In the genomic region with DNA sequence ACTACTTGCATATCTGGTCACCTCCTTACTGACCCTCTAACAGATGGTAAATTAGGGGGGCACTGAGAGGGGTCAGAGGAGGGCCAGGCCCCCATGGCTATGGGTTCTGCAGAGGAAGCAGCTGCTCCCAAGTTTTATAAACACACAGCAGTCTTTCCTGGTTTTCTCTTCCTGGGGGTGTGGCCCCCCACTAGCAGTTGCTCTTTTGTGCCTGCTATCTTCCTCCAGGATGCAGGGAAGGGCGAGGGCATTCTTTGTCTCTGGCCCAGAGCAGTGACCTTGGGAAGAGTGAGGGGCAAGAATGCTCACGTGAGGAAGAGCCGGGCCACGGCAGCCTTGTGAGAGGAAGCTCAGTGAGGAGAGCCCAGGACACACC, we compare ENCODE assay signal across 10 mouse cellular contexts.
DNase-seq lines count a peak whose midpoint lies in the region; ATAC-seq and TF ChIP-seq lines count a peak whose summit lies in the region.
"Had no signal": no experiment of that assay in that cellular context is flagged by ENCODE, and none has a peak within 500 bp of the region (broad histone marks: within the 10 kb centered on the region; RNA-seq: fewer than 3 reads in every experiment).

No protein-coding gene starts in this region.

- no peaks in the 10 kb centered on the region for H3K9me3 ChIP-seq in liver, embryonic 16.5 days (replicated peaks; ENCODE audit: control insufficient read depth, low read length)
- no peaks in the 10 kb centered on the region for H3K9me3 ChIP-seq in liver, embryonic 12.5 days (replicated peaks)
- H3K9me3 ChIP-seq in embryonic facial prominence, embryonic 14.5 days (ENCODE audit: control insufficient read depth, low read length): no peaks in the 10 kb centered on the region
- H3K9me3 ChIP-seq in kidney, embryonic 16.5 days (ENCODE audit: low read length): 0 out of 2 replicates have a peak, but pooled peaks cover 2% of the 10 kb centered on the region
- H3K9me3 ChIP-seq in forebrain, embryonic 16.5 days (ENCODE audit: control insufficient read depth, low read length): no peaks in the 10 kb centered on the region
- H3K9me3 ChIP-seq: embryonic facial prominence, embryonic 12.5 days had no signal

- 47% methylated on average over 4 of the region's 4 CpGs for WGBS in liver, embryonic 16.5 days (ENCODE audit: insufficient replicate concordance)
- WGBS in liver, embryonic 12.5 days (ENCODE audit: insufficient replicate concordance): 35% methylated on average over 4 of the region's 4 CpGs
- whole genome bisulfite sequencing in embryonic facial prominence, embryonic 14.5 days: 52% methylated on average over 4 of the region's 4 CpGs
- 70% methylated on average over 4 of the region's 4 CpGs for WGBS in kidney, embryonic 16.5 days
- WGBS in forebrain, embryonic 16.5 days: 72% methylated on average over 4 of the region's 4 CpGs

- no peak overlapping the region for H3K27ac ChIP-seq in liver, embryonic 16.5 days (ENCODE audit: low read length)
- no peak overlapping the region for H3K27ac ChIP-seq in liver, embryonic 12.5 days
- no peak overlapping the region for H3K27ac ChIP-seq in embryonic facial prominence, embryonic 14.5 days (replicated peaks; ENCODE audit: low read depth, low read length)
- no peak overlapping the region; the same call in 1 of the 2 replicates for H3K27ac ChIP-seq in kidney, embryonic 16.5 days (ENCODE audit: low read length)
- no peak overlapping the region for H3K27ac ChIP-seq in layer of hippocampus, adult 2 months
- H3K27ac ChIP-seq in forebrain, embryonic 16.5 days (ENCODE audit: low read length): no peak overlapping the region
- H3K27ac ChIP-seq: embryonic facial prominence, embryonic 12.5 days had no signal

- no peaks in the 10 kb centered on the region for H3K27me3 ChIP-seq in liver, embryonic 16.5 days (ENCODE audit: control insufficient read depth, insufficient read depth, low read depth, low read length)
- no peaks in the 10 kb centered on the region for H3K27me3 ChIP-seq in liver, embryonic 12.5 days (replicated peaks)
- no peaks in the 10 kb centered on the region for H3K27me3 ChIP-seq in embryonic facial prominence, embryonic 14.5 days (replicated peaks; ENCODE audit: control insufficient read depth, insufficient read depth, low read length)
- H3K27me3 ChIP-seq in kidney, embryonic 16.5 days (ENCODE audit: insufficient read depth, low read length): no peaks in the 10 kb centered on the region
- H3K27me3 ChIP-seq in forebrain, embryonic 16.5 days (replicated peaks; ENCODE audit: control insufficient read depth, insufficient read depth, low read length): no peaks in the 10 kb centered on the region
- H3K27me3 ChIP-seq: embryonic facial prominence, embryonic 12.5 days had no signal

- no peak overlapping the region for H3K4me2 ChIP-seq in liver, embryonic 16.5 days (ENCODE audit: low read depth, low read length)
- H3K4me2 ChIP-seq in liver, embryonic 12.5 days: no peak overlapping the region
- no peak overlapping the region for H3K4me2 ChIP-seq in embryonic facial prominence, embryonic 14.5 days (ENCODE audit: low read depth, low read length)
- no peak overlapping the region for H3K4me2 ChIP-seq in kidney, embryonic 16.5 days (replicated peaks; ENCODE audit: low read depth, low read length)
- no peak overlapping the region for H3K4me2 ChIP-seq in forebrain, embryonic 16.5 days (ENCODE audit: low read length)
- H3K4me2 ChIP-seq: embryonic facial prominence, embryonic 12.5 days had no signal

- no peak overlapping the region for H3K4me3 ChIP-seq in liver, embryonic 16.5 days (ENCODE audit: low read depth, low read length)
- H3K4me3 ChIP-seq in liver, embryonic 12.5 days: no peak overlapping the region
- no peak overlapping the region for H3K4me3 ChIP-seq in embryonic facial prominence, embryonic 14.5 days (ENCODE audit: low read depth, low read length)
- H3K4me3 ChIP-seq in kidney, embryonic 16.5 days (ENCODE audit: low read length): no peak overlapping the region
- H3K4me3 ChIP-seq in layer of hippocampus, adult 2 months: no peak overlapping the region
- H3K4me3 ChIP-seq in forebrain, embryonic 16.5 days (replicated peaks; ENCODE audit: low read length): no peak overlapping the region
- H3K4me3 ChIP-seq: embryonic facial prominence, embryonic 12.5 days had no signal

- ATAC-seq in liver, embryonic 16.5 days (ENCODE audit: low read depth): peak; percentile 42
- ATAC-seq in liver, embryonic 12.5 days: no peak
- ATAC-seq in embryonic facial prominence, embryonic 14.5 days (ENCODE audit: low read depth): no peak
- ATAC-seq in kidney, embryonic 16.5 days (ENCODE audit: low FRiP score, low TSS enrichment): peak; percentile 74
- no peak for ATAC-seq in forebrain, embryonic 16.5 days

- peak; percentile 22 for DNase-seq in embryonic facial prominence, embryonic 14.5 days (ENCODE audit: low spot score)
- peak; percentile 70 for DNase-seq in lung, postnatal 36 days
- DNase-seq in layer of hippocampus, adult 2 months (ENCODE audit: low spot score in 2 of 2): no peak
- no peak for DNase-seq in ovary, postnatal 36 days (ENCODE audit: low spot score)
- DNase-seq: layer of hippocampus, adult 9-11 months had no signal

- TF ChIP-seq CTCF in layer of hippocampus, adult 2 months (conservative IDR thresholded peaks at IDR 0.05): no peak

- no peak overlapping the region for H3K9ac ChIP-seq in liver, embryonic 16.5 days (ENCODE audit: low read depth, low read length)
- H3K9ac ChIP-seq in liver, embryonic 12.5 days: no peak overlapping the region
- no peak overlapping the region for H3K9ac ChIP-seq in embryonic facial prominence, embryonic 14.5 days (ENCODE audit: low read depth, low read length)
- no peak overlapping the region for H3K9ac ChIP-seq in kidney, embryonic 16.5 days (replicated peaks; ENCODE audit: low read length)
- no peak overlapping the region for H3K9ac ChIP-seq in forebrain, embryonic 16.5 days (replicated peaks; ENCODE audit: low read depth, low read length)
- H3K9ac ChIP-seq: embryonic facial prominence, embryonic 12.5 days had no signal

- H3K36me3 ChIP-seq in liver, embryonic 16.5 days (ENCODE audit: control insufficient read depth, insufficient read depth): peaks cover 9% of the 10 kb centered on the region
- H3K36me3 ChIP-seq in liver, embryonic 12.5 days: peaks cover 42% of the 10 kb centered on the region; the same call in 1 of the 2 replicates
- peaks cover 97% of the 10 kb centered on the region for H3K36me3 ChIP-seq in embryonic facial prominence, embryonic 14.5 days (ENCODE audit: control insufficient read depth, insufficient read depth, low read length)
- peaks cover 56% of the 10 kb centered on the region for H3K36me3 ChIP-seq in kidney, embryonic 16.5 days (ENCODE audit: insufficient read depth, low read length)
- H3K36me3 ChIP-seq in forebrain, embryonic 16.5 days (ENCODE audit: control insufficient read depth, insufficient read depth): peaks cover 4% of the 10 kb centered on the region; the same call in 1 of the 2 replicates

- H3K4me1 ChIP-seq in liver, embryonic 16.5 days (ENCODE audit: control insufficient read depth, low read depth, low read length): peaks cover 6% of the 10 kb centered on the region
- peaks cover 16% of the 10 kb centered on the region; the same call in 1 of the 2 replicates for H3K4me1 ChIP-seq in liver, embryonic 12.5 days
- H3K4me1 ChIP-seq in embryonic facial prominence, embryonic 14.5 days (ENCODE audit: control insufficient read depth, insufficient read depth, low read length): no peaks in the 10 kb centered on the region
- H3K4me1 ChIP-seq in kidney, embryonic 16.5 days (ENCODE audit: insufficient read depth, low read length): no peaks in the 10 kb centered on the region
- H3K4me1 ChIP-seq in forebrain, embryonic 16.5 days (replicated peaks; ENCODE audit: control insufficient read depth, insufficient read depth, low read length): 0 out of 2 replicates have a peak, but pooled peaks cover 3% of the 10 kb centered on the region
- H3K4me1 ChIP-seq: embryonic facial prominence, embryonic 12.5 days had no signal

Comparison
In these comparisons a context has a peak if more than half of its experiments do, and no peak if none do; other contexts are left out.
1. ATAC-seq: peak in liver, embryonic 16.5 days (single experiment) and kidney, embryonic 16.5 days (single experiment); none in liver, embryonic 12.5 days (single experiment), embryonic facial prominence, embryonic 14.5 days (single experiment) and forebrain, embryonic 16.5 days (single experiment).
2. DNase-seq: peak in embryonic facial prominence, embryonic 14.5 days (single experiment) and lung, postnatal 36 days (single experiment); none in layer of hippocampus, adult 2 months (0 of 2) and ovary, postnatal 36 days (single experiment).